Mouse (Mus musculus): ENCODE results near the gene Emp1.

DNA sequence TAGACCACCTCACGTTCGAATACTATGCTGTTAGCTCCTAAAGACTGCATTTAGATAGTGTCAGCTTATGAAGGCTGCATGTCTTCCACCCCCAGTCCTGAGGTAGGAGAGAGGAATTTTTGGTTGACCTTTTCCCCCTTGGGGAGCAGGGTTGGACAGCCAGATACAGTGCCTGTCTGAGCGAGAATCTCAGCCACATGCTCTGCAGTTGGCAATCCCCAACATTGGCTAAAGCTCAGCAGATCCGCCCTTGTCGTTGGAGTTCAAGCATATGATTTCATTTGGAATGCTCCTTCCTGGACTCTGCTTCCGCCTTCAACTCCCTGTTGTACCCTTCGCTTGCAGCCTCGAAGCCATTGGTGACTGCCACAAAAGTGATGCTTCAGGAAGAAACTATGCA is 26.0 kb upstream of the Emp1 start:
- TF ChIP-seq MYOD1 (IDR thresholded peaks at IDR 0.05; ENCODE audit: control insufficient read depth, insufficient read length, low read depth) (no peak), CTCF (IDR thresholded peaks at IDR 0.05; ENCODE audit: control insufficient read depth, insufficient read depth, insufficient read length) (no peak), USF1 (IDR thresholded peaks at IDR 0.05; ENCODE audit: low read depth) (no peak), CEBPB (IDR thresholded peaks at IDR 0.05; ENCODE audit: low read depth) (no peak)

Data from C2C12 (cell line).